Mouse (Mus musculus) urinary bladder, postnatal 25 days (tissue): ENCODE results near the gene Gm20715.
"Not testable (repeated sequence)": the region's sequence is repeated elsewhere in the genome, so short reads cannot be mapped to it uniquely, and the experiment has no call there.

Experiments
- DNase-seq: peaks from one replicate; pipeline ENCODE4 v3.0.0; 2022; ENCODE audit warnings: low spot score

Gm20715 gene

GRCm38 (mm10) chr7:6429381-6429780 is 19.3 kb downstream of the Gm20715 start:
- DNase-seq = no peak

DNA sequence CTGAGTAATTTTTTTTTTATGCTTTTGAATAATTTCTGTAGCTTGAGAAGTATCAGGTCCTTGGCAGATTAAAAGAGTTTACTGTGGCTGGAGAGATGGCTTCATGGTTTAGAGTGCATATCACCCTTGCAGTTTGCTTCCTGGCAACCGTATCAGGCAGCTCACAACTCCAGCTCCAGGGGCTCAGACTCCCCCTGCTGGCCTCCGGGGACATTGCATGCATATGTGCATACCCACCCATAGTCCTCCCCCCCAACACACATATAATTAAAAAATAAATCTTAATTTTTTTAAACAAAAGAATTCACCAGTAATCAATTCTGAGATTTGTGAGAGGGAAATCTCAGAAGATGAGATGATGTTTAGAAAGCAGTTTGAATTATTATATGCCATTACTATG is 20.3 kb downstream of the Gm20715 start:
- peak; percentile 11 for DNase-seq

- DNase-seq = no peak
These were observed 28.3 kb downstream of the Gm20715 start, which contains the start of gene Olfr1344 for GRCm38 (mm10) chr7:6438388-6438787. Gene Olfr1344, plus strand, starts transcription at chr7:6438688.

DNA sequence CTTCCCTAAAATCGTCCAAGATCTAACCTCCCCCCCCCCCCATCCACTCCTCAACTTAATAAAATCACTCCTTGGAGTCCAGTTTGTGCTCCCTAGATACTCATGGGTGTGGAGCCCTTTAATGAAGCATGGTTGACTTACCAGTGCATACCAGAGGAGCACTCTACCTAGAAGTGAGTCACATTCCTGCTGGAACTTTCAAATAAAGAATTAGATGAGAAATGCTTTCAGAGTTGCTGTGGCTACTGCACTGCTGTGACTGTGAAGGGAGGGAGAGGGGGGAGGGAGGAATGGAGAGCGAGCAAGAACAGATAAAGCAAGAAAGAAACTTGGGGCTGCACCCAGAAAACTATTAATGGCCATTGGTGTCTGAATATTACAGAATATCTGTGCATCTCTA is 31.1 kb downstream of the Gm20715 start:
- no peak for DNase-seq

GRCm38 (mm10) chr7:6447771-6448170 is 37.7 kb downstream of the Gm20715 start:
- no peak for DNase-seq

GRCm38 (mm10) chr7:6455868-6456267 is 45.8 kb downstream of the Gm20715 start, which contains the start of gene Olfr1336:
Gene Olfr1336, plus strand, starts transcription at chr7:6456168.
- no peak for DNase-seq

DNA sequence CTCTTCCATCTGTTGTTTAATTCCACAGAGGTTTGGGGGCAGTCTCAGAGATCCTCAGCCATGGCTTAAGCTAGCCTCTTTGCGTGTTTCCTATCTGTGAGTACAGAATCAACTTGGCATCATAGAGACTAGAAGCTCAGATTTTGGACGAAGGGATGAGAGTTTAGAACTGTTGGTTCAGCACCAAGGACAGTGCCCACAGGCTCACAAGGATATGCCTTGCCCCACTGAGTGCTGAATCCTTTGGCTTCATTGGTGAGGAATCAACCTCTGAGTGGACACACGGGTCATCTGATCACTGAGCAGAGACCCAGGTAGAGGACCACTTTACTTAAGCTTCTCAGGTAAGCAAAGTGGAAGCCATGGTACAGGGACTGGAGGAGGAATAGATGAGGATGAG is 46.3 kb downstream of the Gm20715 start:
- no peak for DNase-seq

DNA sequence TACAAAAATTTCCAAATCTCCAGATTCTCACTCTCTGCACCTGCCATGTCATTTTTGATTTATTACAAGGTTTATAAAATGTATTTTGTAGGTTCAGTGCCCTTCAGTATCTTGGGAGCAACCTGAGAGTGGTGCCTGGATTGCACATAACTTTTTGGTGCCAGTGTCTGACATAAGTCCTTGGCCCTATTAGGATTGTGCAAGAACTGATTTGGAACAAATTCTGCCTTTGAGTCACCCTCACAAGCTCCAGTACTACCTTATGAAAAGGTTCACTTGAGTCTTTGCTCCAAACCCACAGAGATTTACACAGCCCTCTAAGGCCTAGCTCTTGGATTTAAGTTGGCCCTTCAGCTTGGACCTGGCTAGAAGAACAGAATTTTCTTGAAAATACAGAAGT is 56.9 kb downstream of the Gm20715 start, which contains the start of gene Olfr1346:
Gene Olfr1346, plus strand, starts transcription at position 151 of the 400 bp plus-strand sequence.
- no peak for DNase-seq

DNA sequence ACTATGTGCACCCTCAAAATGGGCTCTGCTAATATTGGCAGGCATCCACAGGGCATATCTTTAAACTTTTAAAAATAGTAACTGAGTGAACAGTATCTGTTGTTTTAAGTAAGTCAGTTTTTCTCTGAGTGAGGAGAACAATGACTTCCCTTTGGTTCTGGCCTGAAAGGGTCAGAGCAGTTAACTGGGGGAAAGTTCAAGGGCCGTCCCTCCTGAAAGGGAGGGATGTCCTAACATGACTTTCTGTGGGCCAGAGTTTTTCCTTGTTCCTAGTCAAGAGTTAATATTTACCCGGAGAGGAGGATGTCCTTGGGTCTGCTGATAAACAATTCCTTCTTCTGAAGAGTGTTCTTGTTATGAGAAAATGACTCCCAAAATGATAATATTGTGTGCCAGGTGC is 67.6 kb downstream of the Gm20715 start:
- DNase-seq = not testable (repeated sequence)

GRCm38 (mm10) chr7:6486841-6487240 is 76.8 kb downstream of the Gm20715 start, which contains the start of gene Olfr5:
Gene Olfr5, minus strand, starts transcription at chr7:6486941.
- DNase-seq = no peak
